Mouse (Mus musculus): ENCODE data around the gene Ptpro.

DNA sequence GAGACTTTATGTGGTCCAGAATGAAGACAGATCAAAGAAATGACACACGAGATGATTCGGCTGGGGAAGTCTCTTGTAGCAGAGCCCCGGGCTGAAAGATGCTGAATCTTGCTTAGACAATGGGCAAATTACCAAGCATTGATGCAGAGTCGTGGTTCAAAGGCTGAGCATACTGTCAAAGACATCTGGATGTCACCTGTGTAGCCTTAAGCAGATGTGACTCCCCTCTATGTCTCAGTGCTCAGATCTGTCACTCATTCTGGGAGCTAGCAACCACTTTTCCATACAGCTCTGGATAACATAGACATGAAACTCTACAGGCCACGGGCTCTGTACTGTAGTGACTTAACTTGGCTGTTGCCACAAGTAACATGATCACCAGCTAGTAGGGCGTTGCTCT lies 119.3 kb downstream of the Ptpro start:
- TF ChIP-seq CTCF (IDR thresholded peaks at IDR 0.05; ENCODE audit: control insufficient read depth, insufficient read depth, low read length) = no peak
- TF ChIP-seq POLR2A (IDR thresholded peaks at IDR 0.05; ENCODE audit: borderline replicate concordance, control insufficient read depth, low read depth, low read length) = no peak
